Mouse (Mus musculus) testis, adult 2 months (tissue): ENCODE data around the gene Gp1bb.

Experiments used
- CTCF ChIP-seq: fragments of 200-500 bp; IDR thresholded peaks from 2 replicates; pipeline ENCODE4 v1.5.1; 2012; ENCODE audit warnings: low read depth, mild to moderate bottlenecking, inconsistent platforms, low read length, moderate library complexity; ENCODE audit not compliant: control insufficient read depth, insufficient read depth, insufficient replicate concordance
- POLR2A ChIP-seq: fragments of 200-500 bp; IDR thresholded peaks from 2 replicates; pipeline ENCODE4 v1.6.1; 2012; ENCODE audit warnings: low read depth, mild to moderate bottlenecking, inconsistent platforms, low read length, moderate library complexity; ENCODE audit not compliant: control insufficient read depth

DNA sequence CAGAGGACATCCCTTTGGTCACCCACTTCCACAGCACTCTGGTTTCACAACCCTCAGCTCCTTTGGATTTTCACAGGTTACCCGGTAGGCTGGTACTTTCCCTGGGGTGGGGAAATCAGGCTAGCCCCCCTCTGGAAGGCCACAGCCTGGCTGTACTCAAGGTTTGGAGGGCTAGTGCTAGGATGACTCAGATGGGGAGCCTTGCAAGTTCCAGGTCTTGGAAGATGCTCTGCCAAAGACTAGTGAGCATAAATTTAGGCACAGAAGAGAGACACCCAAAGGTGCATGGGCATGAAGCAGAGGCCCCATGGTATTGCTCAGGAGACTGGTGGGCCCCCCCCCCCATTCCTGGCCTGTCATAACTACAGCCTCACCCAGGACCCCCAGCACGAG lies 6.7 kb upstream of the Gp1bb start:
- TF ChIP-seq POLR2A (no peak), CTCF (no peak)
